Mouse (Mus musculus) midbrain, embryonic 12.5 days (tissue): ENCODE measurements at regions not wholly inside any gene's neighbourhood (a gene's known extent, or its start where the extent isn't known, plus 50 kb on each side); places are given as distances from the start of the nearest gene placed in this dataset.

ENCODE experiments used
- ATAC-seq: fragments of 200-750 bp; cut with Nextera tagmentation; 2 replicates; pipeline ENCODE4 v1.8.0; 2017; ENCODE audit warnings: low read depth, moderate TSS enrichment, moderate library complexity; ENCODE audit not compliant: low FRiP score
- H3K27ac ChIP-seq: fragments of 300-500 bp; sonication (generic); replicated peaks from 2 replicates; pipeline ENCODE4 v1.5.1; 2016; ENCODE audit warnings: mild to moderate bottlenecking
- H3K27me3 ChIP-seq: fragments of 300-500 bp; sonication (generic); 2 replicates; pipeline ENCODE4 v1.6.1; 2016; ENCODE audit warnings: mild to moderate bottlenecking
- H3K36me3 ChIP-seq: fragments of 300-500 bp; sonication (generic); 2 replicates; pipeline ENCODE4 v1.6.1; 2016
- H3K4me1 ChIP-seq: fragments of 300-500 bp; sonication (generic); 2 replicates; pipeline ENCODE4 v1.6.1; 2016
- H3K4me2 ChIP-seq: fragments of 300-500 bp; sonication (generic); replicated peaks from 2 replicates; pipeline ENCODE4 v1.6.1; 2016; ENCODE audit warnings: mild to moderate bottlenecking, moderate library complexity
- H3K4me3 ChIP-seq: fragments of 300-500 bp; sonication (generic); 2 replicates; pipeline ENCODE4 v1.5.1; 2016; ENCODE audit warnings: mild to moderate bottlenecking
- H3K9ac ChIP-seq: fragments of 300-500 bp; sonication (generic); replicated peaks from 2 replicates; pipeline ENCODE4 v1.6.1; 2016; ENCODE audit warnings: mild to moderate bottlenecking, moderate library complexity
- H3K9me3 ChIP-seq: fragments of 300-500 bp; sonication (generic); 2 replicates; pipeline ENCODE4 v1.6.1; 2016; ENCODE audit warnings: mild to moderate bottlenecking
- WGBS: fragments of 180-500 bp; shearing (Covaris S2); methylation state at CpG from one replicate; pipeline ENCODE4 v1.1.7; 2016; 5-methylcytosine and 5-hydroxymethylcytosine counted together

- no peak overlapping the region for H3K4me2 ChIP-seq
- H3K9me3 ChIP-seq, result no peaks in the 10 kb centered on the region
- ATAC-seq, result no peak
- H3K27me3 ChIP-seq, result no peaks in the 10 kb centered on the region
- H3K9ac ChIP-seq, result no peak overlapping the region
- H3K4me1 ChIP-seq, result no peaks in the 10 kb centered on the region
- no peaks in the 10 kb centered on the region for H3K36me3 ChIP-seq
- H3K4me3 ChIP-seq, result no peak overlapping the region
- WGBS, result 61% methylated on average over 7 of the region's 7 CpGs
- no peak overlapping the region for H3K27ac ChIP-seq
These were observed 118.0 kb upstream of the Gm5148 start for GRCm38 (mm10) chr3:37842289-37842688.

DNA sequence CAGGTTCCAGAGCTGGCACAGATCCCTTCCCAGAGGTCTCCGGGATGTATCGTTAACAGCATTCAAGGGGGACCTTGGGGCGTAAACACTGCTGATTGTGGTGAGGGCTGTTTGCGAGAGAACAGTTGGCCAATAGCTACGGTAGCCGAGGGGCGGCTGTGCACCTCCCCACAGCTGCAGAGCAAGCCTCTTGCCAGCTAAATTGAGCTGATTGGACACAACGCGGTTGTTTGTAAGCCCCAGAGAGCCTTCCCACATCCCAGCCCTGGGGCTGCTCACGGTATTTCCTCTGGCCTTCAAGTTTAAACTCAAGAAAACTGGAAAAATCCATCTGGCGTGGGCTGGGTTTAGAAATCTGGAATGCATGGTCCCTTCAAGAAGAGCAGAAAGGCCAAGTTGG, 114.6 kb upstream of the Gm5148 start:
- Histone ChIP-seq H3K4me3 (no peak overlapping the region), H3K9me3 (no peaks in the 10 kb centered on the region), H3K27me3 (no peaks in the 10 kb centered on the region), H3K9ac (no peak overlapping the region), H3K4me1 (no peaks in the 10 kb centered on the region), H3K27ac (no peak overlapping the region), H3K4me2 (no peak overlapping the region), H3K36me3 (no peaks in the 10 kb centered on the region)
- WGBS, result 83% methylated on average over 11 of the region's 11 CpGs
- ATAC-seq, result no peak

DNA sequence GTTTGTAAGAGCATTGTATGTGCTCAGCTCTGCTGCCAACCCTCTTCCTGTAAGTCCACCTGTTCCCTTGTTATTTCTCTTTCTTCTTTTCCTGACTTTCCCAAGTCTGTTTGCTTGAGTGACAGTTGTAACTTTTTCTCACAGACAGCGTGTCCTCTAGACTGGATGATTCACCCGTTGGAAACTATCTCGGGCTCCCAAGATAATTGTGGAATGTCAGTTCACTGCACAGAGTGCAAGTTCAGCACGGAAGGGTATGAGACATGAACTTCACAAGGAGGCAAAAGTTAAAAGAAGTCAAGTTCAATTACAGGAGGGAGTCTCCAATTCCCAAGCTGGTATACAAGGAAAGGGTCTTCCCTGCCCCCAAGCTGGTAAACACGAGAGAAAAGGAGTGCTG, 112.5 kb upstream of the Gm5148 start:
- H3K4me1 ChIP-seq, result no peaks in the 10 kb centered on the region
- WGBS, result 88% methylated on average over 5 of the region's 5 CpGs

DNA sequence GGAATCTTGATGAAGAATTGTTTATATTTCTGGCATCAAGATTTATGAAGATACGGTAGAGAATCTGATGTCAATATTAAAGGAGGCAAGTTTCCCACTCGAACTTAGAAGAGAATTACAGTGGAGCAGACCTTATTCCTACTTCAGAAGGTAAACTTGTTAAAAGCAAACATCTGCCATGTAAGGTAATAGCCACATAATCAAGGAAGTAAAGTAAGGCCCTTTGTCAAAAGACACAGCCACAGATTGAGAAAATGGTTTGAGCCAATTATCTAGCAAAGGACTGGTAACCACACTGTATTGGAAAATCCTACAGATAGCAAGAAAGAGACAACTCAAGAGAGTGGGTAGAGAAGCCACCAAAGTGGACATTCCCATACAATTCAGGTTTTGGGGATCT, 111.4 kb upstream of the Gm5148 start:
- no peak overlapping the region for H3K4me3 ChIP-seq
- no peaks in the 10 kb centered on the region for H3K27me3 ChIP-seq
- no peak overlapping the region for H3K4me2 ChIP-seq
- H3K4me1 ChIP-seq, result no peaks in the 10 kb centered on the region
- H3K27ac ChIP-seq, result no peak overlapping the region
- H3K9me3 ChIP-seq, result no peaks in the 10 kb centered on the region
- no peak for ATAC-seq
- no peaks in the 10 kb centered on the region for H3K36me3 ChIP-seq
- no peak overlapping the region for H3K9ac ChIP-seq
- WGBS, result 86% methylated on average over 2 of the region's 2 CpGs

More for the DNA sequence above, 112.5 kb upstream of the Gm5148 start:
- ATAC-seq, result no peak
- Histone ChIP-seq H3K27ac (no peak overlapping the region), H3K9ac (no peak overlapping the region), H3K4me2 (no peak overlapping the region), H3K4me3 (no peak overlapping the region), H3K27me3 (no peaks in the 10 kb centered on the region), H3K36me3 (no peaks in the 10 kb centered on the region), H3K9me3 (no peaks in the 10 kb centered on the region)

DNA sequence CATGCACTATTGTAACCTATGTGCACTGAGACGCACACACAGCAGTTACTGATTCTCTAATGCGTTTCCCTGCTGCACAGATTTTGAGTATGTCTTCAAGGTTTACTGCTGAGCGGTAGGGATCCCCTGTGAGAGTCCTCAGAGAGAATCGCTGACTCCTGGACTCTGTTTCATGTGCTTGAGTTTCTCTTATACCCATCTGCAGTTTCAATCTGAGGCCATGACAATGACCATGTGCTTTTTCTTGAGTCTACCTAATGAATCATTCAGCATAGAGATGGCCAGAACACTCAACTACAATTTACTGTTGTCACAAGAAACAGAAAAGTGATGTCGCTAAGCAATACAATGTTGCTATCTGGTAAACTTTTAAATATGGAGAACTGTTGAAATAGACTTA, 110.8 kb upstream of the Gm5148 start:
- Histone ChIP-seq H3K9ac (no peak overlapping the region), H3K4me2 (no peak overlapping the region), H3K27me3 (no peaks in the 10 kb centered on the region), H3K4me1 (no peaks in the 10 kb centered on the region), H3K9me3 (no peaks in the 10 kb centered on the region), H3K4me3 (no peak overlapping the region), H3K36me3 (no peaks in the 10 kb centered on the region), H3K27ac (no peak overlapping the region)
- no peak for ATAC-seq
- WGBS, result 81% methylated on average over 5 of the region's 5 CpGs

GRCm38 (mm10) chr3:37834626-37835025, 110.3 kb upstream of the Gm5148 start:
- no peak overlapping the region for H3K27ac ChIP-seq
- ATAC-seq, result no peak
- H3K36me3 ChIP-seq, result no peaks in the 10 kb centered on the region
- no peak overlapping the region for H3K9ac ChIP-seq
- H3K27me3 ChIP-seq, result no peaks in the 10 kb centered on the region
- H3K9me3 ChIP-seq, result no peaks in the 10 kb centered on the region
- H3K4me3 ChIP-seq, result no peak overlapping the region
- no peaks in the 10 kb centered on the region for H3K4me1 ChIP-seq
- 81% methylated on average over 3 of the region's 3 CpGs for WGBS
- no peak overlapping the region for H3K4me2 ChIP-seq

GRCm38 (mm10) chr3:37833387-37833786, 109.1 kb upstream of the Gm5148 start:
- WGBS, result 67% methylated on average over 4 of the region's 4 CpGs
- no peak overlapping the region for H3K4me3 ChIP-seq
- no peak overlapping the region for H3K27ac ChIP-seq
- ATAC-seq, result no peak
- H3K9ac ChIP-seq, result no peak overlapping the region
- H3K4me1 ChIP-seq, result no peaks in the 10 kb centered on the region
- H3K9me3 ChIP-seq, result no peaks in the 10 kb centered on the region
- no peak overlapping the region for H3K4me2 ChIP-seq
- H3K27me3 ChIP-seq, result no peaks in the 10 kb centered on the region
- no peaks in the 10 kb centered on the region for H3K36me3 ChIP-seq

DNA sequence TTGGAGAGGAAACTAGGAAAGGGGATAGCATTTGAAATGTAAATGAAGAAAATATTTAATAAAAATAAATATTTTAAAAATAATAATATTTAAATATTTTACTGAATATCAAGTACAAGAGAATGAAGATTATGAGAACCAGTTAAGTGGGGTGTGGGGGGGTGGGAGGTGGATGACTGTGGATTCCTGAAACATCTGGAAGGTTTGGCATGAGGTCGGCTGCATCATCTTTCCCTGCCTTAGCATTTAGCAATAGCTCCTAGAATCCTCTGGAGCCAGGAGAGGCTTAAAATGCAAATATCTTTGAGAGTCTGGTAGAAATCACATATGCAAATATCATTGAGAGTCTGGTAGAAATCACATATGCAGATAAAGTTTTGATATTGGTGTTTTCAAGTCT, 103.3 kb upstream of the Gm5148 start:
- Histone ChIP-seq H3K4me3 (no peak overlapping the region), H3K9me3 (no peaks in the 10 kb centered on the region), H3K4me1 (no peaks in the 10 kb centered on the region), H3K27me3 (no peaks in the 10 kb centered on the region), H3K36me3 (no peaks in the 10 kb centered on the region), H3K4me2 (no peak overlapping the region), H3K9ac (no peak overlapping the region), H3K27ac (no peak overlapping the region)
- ATAC-seq, result no peak
- WGBS, result 76% methylated on average over 1 of the region's 1 CpGs

GRCm38 (mm10) chr3:37825602-37826001, 101.3 kb upstream of the Gm5148 start:
- no peak overlapping the region for H3K4me3 ChIP-seq
- WGBS, result 94% methylated on average over 4 of the region's 4 CpGs
- H3K27me3 ChIP-seq, result no peaks in the 10 kb centered on the region
- no peak overlapping the region for H3K9ac ChIP-seq
- no peak for ATAC-seq
- no peaks in the 10 kb centered on the region for H3K9me3 ChIP-seq
- H3K4me2 ChIP-seq, result no peak overlapping the region
- no peaks in the 10 kb centered on the region for H3K36me3 ChIP-seq
- H3K27ac ChIP-seq, result no peak overlapping the region
- H3K4me1 ChIP-seq, result no peaks in the 10 kb centered on the region

DNA sequence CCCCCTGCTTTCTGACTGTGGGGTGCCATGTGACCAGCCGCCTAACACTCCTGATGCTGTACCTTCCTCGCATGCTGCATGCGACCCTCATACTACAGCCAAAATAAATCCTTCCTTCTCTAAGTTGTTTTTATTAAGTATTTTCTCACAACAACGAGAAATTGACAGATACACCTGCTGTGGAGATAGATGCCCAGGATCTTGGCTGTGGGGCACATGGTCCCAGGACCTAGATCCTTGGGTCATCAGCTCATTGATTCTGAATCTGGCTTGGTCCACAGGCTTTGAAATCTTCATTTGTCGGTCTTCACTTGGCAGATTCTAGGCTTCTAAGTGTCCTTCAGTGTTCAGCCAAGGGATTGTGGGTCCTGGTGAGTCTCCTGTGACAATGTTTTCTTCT, 100.4 kb upstream of the Gm5148 start:
- no peak overlapping the region for H3K4me3 ChIP-seq
- no peaks in the 10 kb centered on the region for H3K27me3 ChIP-seq
- no peaks in the 10 kb centered on the region for H3K36me3 ChIP-seq
- no peak overlapping the region for H3K4me2 ChIP-seq
- no peak for ATAC-seq
- H3K4me1 ChIP-seq, result no peaks in the 10 kb centered on the region
- WGBS, result 90% methylated on average over 5 of the region's 5 CpGs
- no peak overlapping the region for H3K9ac ChIP-seq
- no peaks in the 10 kb centered on the region for H3K9me3 ChIP-seq
- H3K27ac ChIP-seq, result no peak overlapping the region

DNA sequence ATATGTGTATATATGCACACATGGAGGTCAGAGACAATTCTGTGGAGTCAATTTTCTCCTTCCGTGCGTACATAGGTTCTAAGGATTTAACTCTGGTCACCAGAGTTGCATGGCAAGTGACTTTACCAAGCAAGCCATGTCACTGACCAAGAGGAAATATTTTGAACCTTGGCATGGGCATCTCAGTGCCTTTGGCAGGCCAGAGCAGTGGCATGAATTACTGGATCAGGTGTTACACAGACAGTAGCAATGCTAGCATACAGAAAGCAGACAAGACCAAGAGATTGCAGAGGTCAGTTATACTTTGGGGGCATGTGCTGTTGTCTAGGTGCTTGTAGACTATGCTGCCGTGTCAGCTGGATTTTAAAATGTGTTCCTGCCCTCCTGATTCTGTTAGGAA, 95.2 kb upstream of the Gm5148 start:
- Histone ChIP-seq H3K27ac (no peak overlapping the region), H3K9ac (no peak overlapping the region), H3K36me3 (no peaks in the 10 kb centered on the region), H3K4me3 (no peak overlapping the region), H3K27me3 (no peaks in the 10 kb centered on the region), H3K4me1 (peaks cover 6% of the 10 kb centered on the region; the same call in 1 of the 2 replicates), H3K4me2 (no peak overlapping the region), H3K9me3 (no peaks in the 10 kb centered on the region)
- ATAC-seq, result no peak
- 81% methylated on average over 3 of the region's 3 CpGs for WGBS

DNA sequence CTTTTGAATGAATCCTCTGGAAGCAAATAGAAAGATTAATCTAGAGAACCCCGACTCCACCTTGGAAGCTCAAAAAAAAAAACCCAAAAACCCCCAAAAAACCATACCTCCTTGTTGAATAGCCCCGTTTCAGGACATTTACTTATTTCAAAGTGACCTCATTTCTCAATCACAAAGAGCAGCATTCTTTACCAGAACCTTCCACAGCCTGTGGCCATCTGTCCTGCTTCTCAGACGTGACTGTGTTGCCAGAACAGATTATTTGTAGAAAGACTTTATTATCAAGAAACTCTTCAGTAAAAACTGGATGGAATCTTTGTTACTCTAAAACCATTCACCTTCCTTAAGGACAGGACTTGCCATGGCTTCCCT, 93.1 kb upstream of the Gm5148 start:
- Histone ChIP-seq H3K4me3 (no peak overlapping the region), H3K36me3 (no peaks in the 10 kb centered on the region), H3K27me3 (no peaks in the 10 kb centered on the region), H3K9ac (no peak overlapping the region), H3K4me1 (peaks cover 6% of the 10 kb centered on the region; the same call in 1 of the 2 replicates), H3K27ac (peak overlapping the region; percentile 22; the same call in 1 of the 2 replicates), H3K4me2 (no peak overlapping the region), H3K9me3 (no peaks in the 10 kb centered on the region)
- no peak for ATAC-seq
- 62% methylated on average over 3 of the region's 3 CpGs for WGBS

DNA sequence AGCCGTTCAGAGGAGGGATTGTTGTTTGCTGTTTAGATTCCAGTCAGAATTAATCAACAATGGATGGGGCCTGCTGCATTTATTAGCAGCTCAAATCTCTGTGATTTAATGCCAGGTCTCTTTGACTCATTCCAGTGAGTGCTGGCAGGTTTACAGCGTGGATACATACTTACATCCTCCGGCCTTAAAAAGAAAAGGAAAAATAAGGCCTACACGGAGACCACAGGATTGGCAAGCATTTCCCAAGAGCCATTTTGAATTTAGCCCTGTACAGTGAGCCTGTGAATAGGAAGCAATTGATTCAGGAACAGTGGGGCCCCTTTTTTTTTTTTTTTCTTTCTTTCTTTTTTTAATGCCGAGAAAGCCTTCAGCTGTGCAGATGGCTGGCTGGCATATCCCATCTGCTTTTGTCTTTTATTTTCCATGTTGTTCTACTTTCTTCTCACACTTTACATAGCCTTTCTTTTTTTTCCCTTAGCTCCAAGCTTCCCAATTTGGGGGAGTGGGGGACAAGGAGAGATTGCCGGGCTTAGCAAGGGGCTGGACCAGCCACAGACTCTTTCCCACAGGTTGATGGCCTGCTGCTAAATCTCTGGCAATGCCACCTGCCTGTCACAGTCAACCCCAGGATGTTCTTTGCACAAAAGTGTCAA, 92.6 kb upstream of the Gm5148 start:
- no peaks in the 10 kb centered on the region for H3K36me3 ChIP-seq
- WGBS, result 41% methylated on average over 6 of the region's 6 CpGs
- peaks cover 6% of the 10 kb centered on the region; the same call in 1 of the 2 replicates for H3K4me1 ChIP-seq
- no peaks in the 10 kb centered on the region for H3K27me3 ChIP-seq
- no peaks in the 10 kb centered on the region for H3K9me3 ChIP-seq
- H3K9ac ChIP-seq, result no peak overlapping the region
- peak overlapping the region; percentile 22; the same call in 1 of the 2 replicates for H3K27ac ChIP-seq
- H3K4me2 ChIP-seq, result no peak overlapping the region
- peak; percentile 54; the same call in 1 of the 2 replicates for ATAC-seq
- no peak overlapping the region for H3K4me3 ChIP-seq
